Mouse (Mus musculus): ENCODE measurements around the gene Crx.
A peak's percentile ranks its signal among the peaks of the same experiment; 100 is the strongest.
"Not testable (repeated sequence)": the region's sequence is repeated elsewhere in the genome, so short reads cannot be mapped to it uniquely, and the experiment has no call there.

Crx gene

DNA sequence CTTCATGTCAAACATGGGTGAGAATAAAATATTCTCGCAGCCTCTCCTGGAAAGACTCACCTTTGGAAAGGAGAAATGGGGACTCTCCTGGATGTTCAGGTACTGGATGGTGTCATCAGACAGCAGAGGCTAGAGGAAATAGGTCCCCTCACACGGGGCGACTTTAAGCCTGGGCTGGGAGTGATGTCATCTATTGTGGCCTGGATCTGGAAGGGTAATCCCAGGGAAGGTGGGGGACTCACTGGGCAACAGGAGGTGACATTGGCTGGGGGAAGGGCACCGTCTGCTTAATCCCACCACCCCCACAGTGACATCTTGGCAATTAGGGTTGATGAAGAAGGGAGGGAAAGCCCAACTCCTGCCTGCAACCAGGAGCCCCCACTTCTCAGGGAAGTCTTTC lies at the start of gene Crx:
TSS of gene Crx (minus strand) at position 213 of the 400 bp plus-strand sequence.
- DNase-seq, result no peak

DNA sequence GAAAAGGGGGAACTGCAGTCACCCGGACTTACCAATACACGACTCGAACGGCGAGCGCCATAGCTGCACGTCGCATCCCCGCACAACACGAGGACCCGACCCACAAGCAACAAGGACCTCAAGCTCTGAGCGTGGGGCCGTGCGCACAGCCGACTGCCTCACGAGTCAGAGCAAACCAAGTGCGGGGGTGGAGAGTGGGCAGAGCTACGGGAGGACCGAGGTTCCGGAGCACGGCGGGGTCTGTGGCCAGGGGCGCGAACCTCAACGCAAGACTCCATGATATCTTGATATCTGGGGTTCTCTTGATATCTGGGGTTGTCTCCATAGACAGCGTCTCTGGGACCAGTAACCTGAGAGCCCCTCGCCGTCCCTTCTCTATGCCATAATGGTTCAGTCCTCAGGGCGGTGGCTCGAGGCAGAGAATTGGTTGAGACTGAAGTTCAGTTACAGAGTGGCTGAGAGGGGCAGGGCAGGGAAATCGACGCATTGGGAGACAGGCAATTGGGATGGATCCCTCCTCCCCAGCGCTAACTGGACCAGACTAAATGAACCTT lies 42.5 kb upstream of the Crx start, which contains the start of gene Selenow:
TSS of gene Selenow (minus strand) at position 183 of the 554 bp plus-strand sequence.
- peak; percentile 92 for DNase-seq

DNA sequence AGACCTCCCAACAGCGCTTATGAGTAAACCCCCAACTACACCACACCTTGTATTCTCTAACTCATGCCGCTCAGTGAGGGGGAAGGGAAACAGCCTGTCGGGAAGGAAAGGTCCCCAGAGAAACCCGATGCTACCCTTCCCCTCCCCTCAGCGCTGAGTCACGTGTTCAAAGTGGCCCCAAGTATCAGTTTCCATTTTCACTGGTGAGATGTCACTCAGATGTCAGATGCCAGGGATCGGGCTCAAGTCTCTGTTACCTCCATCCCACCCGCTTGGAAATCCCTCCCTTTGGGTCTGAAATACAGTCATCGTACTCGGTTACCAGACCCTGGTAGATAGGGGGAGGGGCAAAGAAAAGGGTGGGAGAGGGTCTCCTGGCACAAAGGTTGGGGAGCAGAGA lies 42.0 kb upstream of the Crx start:
- DNase-seq, result no peak

DNA sequence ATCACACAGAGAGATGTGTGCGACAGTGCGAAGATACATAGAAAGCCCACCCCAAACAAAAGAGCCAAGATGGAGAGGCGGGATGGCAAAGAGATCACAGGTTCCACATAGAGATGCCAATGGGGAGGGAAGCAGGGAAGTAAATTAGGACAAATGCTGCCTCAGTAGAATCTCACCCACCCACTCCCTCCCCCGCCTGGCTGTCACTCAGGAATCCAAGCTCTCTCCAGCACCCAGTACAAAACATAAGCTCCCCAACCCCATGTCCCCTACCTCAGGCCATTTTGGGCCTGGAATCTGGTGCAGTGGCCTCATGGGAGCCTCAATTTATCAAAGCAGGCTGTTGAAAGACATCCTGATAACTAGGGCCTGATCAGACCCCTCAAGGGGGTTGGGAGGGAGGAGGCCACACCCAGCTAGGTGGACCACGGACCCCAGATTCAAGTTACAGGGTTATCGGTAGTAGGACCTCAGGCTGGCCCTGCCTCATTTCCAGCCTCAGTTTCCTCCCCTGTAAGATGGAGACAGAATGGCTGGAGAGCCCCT lies 41.0 kb upstream of the Crx start:
- no peak for DNase-seq

DNA sequence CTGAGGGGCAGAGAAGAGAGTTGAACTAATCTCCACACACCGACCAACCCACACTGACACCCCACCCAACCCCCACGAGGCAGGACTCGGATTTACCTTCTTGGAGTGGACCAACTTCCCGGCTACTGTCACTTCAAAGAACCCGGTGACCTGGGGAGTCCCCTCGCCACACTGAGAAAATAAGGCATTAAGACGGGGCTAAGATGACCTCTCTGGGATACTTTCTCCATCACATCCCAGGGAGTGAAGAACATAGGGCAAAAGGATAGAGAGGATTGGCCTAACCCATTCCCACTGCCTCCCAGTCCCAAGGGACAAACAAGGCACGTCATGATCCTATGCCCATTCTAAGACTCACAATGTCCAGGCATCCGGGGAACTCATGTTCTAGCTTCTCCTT lies 40.2 kb upstream of the Crx start:
- no peak for DNase-seq

DNA sequence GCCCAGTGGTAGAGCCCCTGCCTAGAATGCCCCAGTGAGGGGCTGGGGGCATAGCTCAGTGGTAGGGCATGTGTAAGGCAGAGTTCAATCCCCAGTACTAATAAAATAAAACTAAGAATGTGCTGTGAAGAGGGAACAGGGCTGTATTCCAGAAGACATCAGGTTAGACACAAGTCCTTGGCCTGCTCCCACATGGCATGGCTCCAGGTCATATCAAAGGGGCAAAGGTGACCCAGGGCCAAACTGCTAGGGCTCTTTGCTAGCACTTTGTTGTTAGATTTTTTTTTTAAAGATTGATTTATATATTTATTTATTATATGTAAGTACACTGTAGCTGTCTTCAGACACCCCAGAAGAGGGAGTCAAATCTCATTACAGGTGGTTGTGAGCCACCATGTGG lies 38.6 kb upstream of the Crx start:
- no peak for DNase-seq

DNA sequence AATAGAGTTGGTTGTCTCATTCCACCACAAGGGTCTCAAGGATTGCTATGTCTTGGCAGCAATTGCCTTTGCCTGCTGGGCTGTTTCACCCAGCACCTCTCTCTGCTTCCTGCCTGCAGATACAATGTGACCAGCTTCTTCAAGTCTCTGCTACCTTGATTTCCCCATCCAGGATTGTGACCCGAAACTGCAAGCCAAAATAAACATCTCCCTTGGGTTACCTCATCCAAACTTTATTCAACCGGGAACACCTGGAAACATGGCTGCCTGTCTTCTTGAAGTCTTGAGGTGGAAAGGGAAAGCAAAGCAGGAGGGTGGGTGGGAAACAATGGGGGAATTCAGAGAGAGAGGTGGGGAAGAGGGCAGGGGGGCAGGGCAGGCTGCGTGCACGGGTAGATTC lies 37.2 kb upstream of the Crx start:
- no peak for DNase-seq

DNA sequence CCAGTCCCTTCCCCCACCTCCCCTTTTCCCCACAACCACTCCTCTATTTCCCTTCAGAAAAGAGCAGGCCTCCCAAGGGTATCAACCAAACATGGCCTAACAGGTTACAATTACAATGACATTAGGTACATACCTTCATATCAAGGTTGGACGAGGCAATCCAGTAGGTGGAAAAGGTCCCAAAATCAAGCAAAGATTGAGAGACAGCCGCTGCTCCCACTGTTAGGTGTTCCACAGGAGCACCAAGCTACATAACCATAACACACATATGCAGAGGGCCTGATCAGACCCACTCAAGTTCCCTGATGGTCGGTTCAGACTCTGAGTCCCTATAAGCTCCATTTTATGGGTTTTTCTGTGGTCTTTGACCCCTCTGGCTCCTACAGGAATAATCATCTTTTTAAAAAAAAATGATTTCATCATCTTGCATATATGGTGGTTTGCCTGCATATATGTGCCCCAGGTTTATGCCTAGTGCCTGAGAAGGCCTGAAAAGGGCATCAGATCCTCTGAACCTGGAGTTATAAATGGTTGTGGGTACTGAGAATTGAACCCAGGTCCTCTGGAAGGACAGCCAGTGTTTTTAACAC lies 36.5 kb upstream of the Crx start:
- no peak for DNase-seq

DNA sequence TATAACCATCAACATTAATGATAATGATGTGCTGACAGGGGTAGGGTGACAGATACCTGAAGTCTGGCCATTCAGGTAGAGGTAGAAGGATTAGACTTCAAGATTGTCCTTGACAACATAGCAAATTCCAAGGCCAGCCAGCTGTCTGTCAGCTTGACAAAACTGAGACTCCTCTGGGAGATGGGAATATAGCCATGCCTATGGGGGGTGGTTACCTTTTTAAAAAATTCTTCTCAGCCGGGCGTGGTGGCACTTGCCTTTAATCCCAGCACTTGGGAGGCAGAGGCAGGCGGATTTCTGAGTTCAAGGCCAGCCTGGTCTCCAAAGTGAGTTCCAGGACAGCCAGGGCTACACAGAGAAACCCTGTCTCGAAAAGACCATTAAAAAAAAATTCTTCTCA lies 35.9 kb upstream of the Crx start:
- DNase-seq, result not testable (repeated sequence)

DNA sequence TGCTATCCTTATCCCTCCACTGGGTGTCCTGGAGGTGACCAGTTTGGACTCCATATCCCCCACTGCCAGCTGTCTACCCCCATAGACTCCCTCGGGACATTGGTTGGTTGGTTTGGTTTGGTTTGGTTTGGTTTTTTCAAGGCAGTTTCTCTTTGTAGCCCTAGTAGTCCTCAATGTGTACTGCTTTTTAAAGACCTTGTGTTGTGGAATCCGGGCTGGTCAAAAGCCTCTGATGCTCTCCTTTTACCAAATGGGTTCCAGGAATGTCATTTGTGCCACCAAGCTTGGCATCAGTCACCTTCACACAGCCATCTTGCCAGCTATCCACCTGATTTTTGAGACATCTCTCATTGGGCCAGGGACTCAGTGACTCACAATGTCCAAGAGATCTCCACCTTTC lies 35.0 kb upstream of the Crx start:
- DNase-seq, result no peak

DNA sequence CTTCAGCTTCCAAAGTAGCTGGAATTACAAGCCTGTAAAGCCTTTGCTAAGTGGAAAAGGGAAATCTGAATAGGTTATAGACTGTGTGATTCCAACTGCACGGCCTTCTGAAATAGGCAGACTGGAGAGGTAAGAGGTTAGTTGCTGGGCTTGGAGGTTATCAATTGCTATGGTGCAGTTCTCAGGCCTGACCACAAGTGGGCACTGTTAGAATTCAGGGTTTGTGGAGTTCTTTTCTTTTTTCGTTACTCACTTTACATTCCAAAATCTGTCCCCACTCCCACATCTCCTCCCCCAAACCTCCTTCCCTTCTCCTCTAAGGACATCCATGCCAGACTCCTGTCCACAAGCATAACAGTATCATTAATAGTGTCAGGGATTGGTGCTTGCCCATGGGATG lies 34.5 kb upstream of the Crx start:
- DNase-seq, result peak; percentile 32

DNA sequence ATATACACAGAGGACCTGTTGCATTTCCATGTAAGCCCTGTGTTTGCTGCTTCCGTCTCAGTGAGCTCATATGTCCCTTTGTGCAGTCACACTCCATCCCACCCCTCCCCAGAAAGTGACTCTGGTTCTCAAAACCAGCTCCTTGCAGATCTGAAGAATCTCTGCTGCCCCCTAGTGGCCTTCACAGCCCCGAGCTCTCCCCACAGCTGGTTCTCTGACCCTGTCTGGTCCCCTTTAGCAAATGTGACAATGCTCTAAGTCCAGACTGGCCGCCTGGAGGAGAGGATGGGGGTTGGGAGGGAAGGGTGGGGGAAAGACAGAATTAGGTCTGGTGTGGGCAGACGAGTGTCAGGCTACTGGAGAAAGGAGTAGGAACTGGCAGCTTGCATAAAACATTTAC lies 32.4 kb upstream of the Crx start:
- peak; percentile 82 for DNase-seq

DNA sequence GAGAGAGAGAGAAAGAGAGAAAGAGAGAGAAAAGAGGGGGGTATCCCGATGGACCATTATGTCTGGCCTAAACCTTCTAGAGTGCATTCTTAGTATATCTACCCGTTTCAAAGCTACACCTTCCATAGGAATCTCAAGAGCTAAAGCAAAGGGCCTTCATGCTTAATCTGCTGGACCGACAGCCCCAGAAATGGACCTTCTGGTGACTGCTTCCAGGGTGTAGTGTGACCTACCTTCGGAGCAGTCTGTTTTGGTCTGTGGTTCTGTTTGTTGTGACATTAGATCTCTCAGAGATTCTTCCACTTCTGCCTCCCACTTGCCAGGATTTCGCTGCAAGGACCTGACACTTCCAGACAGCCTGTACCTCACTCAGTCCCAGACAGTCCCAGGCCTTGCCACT lies 30.8 kb upstream of the Crx start:
- DNase-seq, result no peak

DNA sequence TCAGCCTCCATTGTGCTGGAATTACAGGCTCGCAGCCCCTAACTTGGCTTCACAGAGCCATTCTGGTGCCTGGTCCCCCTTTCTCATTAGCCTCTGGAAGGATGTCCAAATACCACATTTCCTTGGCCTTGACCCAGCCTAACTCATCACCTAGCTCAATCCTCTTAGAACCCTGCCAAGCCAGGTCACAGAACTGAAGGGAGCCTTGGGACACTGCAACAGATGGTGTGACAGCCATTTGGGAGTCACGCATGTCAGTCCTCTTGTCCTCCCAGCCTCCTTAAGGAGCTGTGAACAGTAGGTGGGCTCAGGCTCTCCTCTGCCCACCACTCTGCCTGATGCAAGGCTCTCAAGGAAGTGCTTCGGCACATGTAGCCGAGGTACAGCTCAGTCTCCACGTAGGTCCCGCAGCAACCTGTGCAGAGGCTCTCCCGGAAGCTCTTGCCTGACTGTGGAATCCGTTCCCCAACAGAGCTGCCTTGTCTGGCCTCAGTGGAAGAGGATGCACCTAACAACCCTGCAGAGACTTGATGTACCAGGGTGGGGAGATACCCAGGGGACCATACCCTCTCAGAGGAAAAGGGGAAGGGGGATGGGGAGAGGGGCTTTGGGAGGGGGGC lies 28.3 kb upstream of the Crx start:
- DNase-seq, result no peak

DNA sequence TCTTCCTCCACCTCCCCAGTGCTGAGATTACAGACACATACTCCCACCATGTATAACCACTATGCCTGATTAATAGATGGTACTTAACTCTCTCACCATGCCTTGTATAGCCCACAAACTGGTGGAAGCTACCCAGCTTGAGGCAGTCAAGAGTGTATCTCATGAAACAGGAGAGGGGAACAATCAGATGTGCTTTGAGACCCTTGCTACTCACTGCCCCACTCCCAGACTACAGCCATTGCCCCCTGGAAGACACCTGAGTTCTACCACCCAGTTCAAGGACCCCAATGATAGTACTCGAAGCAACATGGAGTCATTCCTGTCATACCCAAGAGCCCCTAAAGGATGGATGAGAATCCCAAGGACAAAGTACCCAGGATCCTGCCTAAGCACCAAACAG lies 26.8 kb upstream of the Crx start:
- no peak for DNase-seq

DNA sequence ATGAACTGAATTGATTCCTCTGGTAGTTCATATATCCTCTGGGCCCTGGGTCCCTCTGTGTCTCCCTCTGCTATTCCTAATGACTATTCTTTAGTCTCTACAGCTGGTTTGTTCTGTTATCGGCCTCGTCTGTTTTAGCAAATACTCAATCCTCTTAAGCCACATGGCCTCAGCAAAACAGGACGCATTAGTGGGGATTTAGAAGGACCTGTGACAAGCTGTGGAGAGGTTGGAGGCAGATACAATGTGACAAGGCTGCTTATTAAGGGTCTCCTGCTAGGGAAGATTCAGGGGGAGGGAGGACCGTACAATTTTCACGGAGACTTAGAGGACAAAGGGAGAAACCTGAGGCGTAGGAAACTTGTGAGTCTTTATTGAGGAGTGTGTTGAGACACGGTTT lies 26.1 kb upstream of the Crx start:
- DNase-seq, result no peak

DNA sequence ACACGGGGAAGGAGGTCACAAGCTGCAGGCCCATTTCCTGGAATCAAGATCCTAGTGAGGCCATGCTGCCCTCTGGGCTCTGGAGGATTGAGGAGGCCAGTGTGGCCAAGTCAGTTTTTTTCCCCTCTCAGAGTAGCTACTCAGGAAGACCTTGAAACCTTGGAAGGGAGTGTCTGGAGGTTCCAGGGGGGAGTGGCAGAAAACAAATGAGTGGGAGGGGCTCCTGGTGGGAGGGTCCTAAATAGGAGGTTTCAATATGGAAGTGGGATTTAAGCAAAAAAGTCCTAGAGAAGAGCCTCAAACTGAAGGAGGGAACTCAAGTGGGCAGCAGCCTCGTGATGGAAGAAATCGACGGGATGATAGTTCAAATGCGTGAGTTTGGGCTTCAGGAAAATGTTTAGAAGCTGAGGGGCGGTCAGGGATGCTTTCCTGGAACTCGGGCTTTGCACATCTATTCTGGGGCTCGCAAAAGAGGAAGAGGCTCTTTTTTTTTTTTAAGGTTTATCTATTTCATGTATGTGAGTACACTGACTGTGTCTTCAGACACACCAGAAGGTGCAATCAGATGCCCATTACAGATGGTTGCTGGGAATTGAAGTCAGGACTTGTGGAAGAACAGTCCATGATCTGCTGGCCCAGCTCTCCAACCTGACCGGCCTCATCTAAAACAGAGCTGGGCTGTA lies 21.7 kb upstream of the Crx start:
- no peak for DNase-seq

DNA sequence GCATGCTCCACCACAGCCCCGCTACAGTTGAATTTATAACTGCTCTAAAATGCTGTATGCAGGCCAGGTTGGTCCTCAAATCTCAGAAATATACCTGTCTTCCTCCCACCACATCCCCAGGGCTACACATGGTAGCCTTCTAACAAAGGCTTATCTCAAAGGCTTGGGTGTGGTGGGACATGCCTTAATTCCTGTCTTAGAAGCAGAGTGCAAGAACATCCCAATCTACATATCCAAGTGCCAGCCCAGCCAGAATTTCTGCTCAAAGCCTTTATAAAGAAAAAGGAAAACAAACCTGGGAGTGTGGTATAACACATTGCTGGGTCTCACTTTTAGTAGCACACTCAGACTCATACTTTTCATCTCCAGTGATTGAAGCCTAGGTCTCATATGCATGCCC lies 14.5 kb upstream of the Crx start:
- no peak for DNase-seq

DNA sequence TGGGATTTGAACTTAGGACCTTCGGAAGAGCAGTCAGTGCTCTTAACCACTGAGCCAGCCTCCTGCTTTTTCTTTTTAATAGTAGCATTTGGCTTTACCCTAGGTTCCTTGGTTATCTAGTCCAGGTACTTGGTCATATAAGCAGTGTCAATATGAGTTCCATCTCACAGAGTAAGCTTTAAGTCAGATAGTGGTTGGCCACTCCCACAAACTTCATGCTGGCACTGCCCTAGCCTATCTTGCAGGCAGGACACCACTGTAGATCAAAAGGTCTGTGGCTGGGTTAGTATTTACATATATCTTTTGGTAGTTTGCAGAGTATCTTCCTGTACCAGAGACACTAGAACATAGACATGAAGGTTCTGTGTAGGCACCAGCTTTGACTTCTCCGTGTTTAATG lies 4.4 kb upstream of the Crx start:
- no peak for DNase-seq

DNA sequence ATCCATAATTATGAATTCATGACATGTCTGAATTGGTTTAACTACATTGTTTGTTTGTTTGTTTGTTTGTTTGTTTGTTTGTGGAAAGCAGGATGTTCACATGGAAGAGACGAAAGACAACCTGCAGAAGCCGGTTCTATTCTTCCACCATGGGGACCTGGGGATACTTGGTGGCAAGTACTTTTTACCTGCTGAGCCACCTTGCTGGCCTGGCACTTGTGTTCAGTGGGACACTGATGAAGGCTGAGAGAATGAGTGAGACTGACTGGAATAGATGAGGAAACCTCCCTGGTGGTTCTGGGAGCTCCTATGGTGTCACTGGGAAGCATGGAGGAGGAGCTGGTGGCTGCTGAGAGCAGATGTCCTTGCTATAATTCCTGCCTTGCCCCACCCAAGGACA lies 2.5 kb upstream of the Crx start, which contains the start of gene Crxos:
TSS of gene Crxos (plus strand) at position 301 of the 400 bp plus-strand sequence.
- DNase-seq, result no peak

DNA sequence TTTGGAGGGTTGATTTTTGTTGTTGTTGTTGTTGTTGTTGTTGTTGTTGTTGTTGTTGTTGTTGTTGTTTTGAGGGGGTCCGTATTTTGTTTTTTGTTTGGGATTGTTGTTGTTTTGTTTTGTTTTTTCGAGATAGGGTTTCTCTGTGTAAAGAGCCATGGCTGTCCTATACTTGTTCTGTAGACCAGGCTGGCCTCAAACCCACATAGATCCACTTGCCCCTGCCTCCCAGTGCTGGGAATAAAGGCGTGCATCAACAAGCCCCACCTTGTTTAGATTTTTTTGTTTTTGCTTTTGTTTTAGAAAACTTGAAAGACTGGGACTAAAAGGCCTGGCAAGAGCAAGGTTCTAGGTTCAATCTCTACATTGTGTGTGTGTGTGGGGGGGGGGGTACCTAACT lies 2.1 kb upstream of the Crx start:
- DNase-seq, result no peak

DNA sequence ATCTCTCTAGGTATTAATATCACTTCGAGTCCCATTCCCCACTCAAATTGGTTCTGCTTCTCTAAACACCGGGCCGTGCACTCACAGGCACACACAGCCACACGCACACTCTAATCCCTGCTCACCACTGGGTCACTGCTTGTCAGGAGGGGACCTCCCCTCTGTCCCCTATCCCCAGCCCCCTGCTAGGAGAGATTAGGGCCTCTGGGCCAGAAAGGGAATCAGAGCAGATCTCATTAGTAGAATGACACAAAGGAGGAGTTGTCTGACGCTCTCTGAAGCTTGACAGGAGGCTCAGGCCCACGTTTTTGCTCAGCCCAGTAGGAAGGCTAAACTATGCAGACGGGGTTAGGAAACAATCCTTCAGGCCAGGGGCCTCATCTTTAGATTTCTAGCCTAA lies 1.6 kb upstream of the Crx start:
- DNase-seq, result no peak

DNA sequence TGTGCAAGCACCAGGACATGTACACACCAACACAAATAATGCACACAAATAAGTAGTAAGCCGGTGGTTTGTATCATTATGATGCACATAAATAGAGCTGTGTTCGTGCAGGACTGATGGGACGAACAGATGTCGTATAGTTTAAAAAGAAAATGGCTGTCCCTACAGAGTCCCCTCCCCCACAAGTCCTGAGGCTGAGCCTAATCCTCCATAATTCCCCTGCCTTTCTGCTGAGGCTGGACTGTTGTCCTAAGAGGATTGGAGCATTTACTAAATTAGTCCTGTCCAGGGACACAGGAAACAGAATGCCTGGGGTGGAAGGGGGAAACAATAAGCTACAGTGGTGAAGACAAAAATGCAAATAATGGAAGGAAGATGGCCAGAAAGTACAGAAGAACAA lies 15.7 kb downstream of the Crx start:
- no peak for DNase-seq

DNA sequence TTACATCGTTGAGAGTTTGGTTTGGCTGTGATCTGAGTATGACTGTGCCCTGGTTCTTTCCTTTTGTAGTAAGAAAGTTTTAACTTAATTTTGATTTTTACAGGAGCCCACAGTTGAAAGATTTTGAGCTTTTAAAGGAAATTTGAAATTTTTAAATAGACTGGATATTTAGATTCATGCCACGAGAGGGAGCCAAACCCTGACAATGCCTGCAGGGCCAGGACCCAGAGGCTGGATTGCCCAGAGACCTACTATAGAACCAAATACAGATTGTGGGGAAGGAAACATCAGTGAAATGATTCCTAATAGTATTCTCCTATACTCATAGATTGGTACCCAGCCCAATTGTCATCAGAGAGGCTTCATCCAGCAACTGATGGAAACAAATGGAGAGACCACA lies 20.1 kb downstream of the Crx start:
- no peak for DNase-seq
